Mouse (Mus musculus) testis, adult 2 months (tissue): ENCODE results near the gene Tsacc. TPM values are rescaled to one million over a fixed set of nuclear protein-coding genes. Genes with fewer than 3 reads are reported as not detected.

ENCODE experiments used
- H3K27ac ChIP-seq: fragments of 200-500 bp; 2 replicates; pipeline ENCODE4 v1.5.1; 2012; ENCODE audit warnings: low read depth, low read length; ENCODE audit not compliant: control insufficient read depth, insufficient read depth
- H3K27me3 ChIP-seq: fragments of 200-500 bp; 2 replicates; pipeline ENCODE4 v1.6.1; 2012; ENCODE audit warnings: mild to moderate bottlenecking, low read length, moderate library complexity; ENCODE audit not compliant: control insufficient read depth, insufficient read depth
- H3K36me3 ChIP-seq: fragments of 200-500 bp; 2 replicates; pipeline ENCODE4 v1.6.1; 2012; ENCODE audit warnings: mild to moderate bottlenecking, low read length; ENCODE audit not compliant: control insufficient read depth, insufficient read depth
- H3K4me1 ChIP-seq: fragments of 200-500 bp; 2 replicates; pipeline ENCODE4 v1.6.1; 2012; ENCODE audit warnings: low read length; ENCODE audit not compliant: control insufficient read depth, insufficient read depth
- H3K4me3 ChIP-seq: fragments of 200-500 bp; 2 replicates; pipeline ENCODE4 v1.5.1; 2012; ENCODE audit warnings: low read depth, mild to moderate bottlenecking, low read length, moderate library complexity, mixed read lengths; ENCODE audit not compliant: control insufficient read depth
- CTCF ChIP-seq: fragments of 200-500 bp; IDR thresholded peaks from 2 replicates; pipeline ENCODE4 v1.5.1; 2012; ENCODE audit warnings: low read depth, mild to moderate bottlenecking, inconsistent platforms, low read length, moderate library complexity; ENCODE audit not compliant: control insufficient read depth, insufficient read depth, insufficient replicate concordance
- POLR2A ChIP-seq: fragments of 200-500 bp; IDR thresholded peaks from 2 replicates; pipeline ENCODE4 v1.6.1; 2012; ENCODE audit warnings: low read depth, mild to moderate bottlenecking, inconsistent platforms, low read length, moderate library complexity; ENCODE audit not compliant: control insufficient read depth
- polyA plus RNA-seq: library from polyadenylated mRNA; depleted of rRNA; stranded (reverse); fragments of >200 nt; gene quantifications from 2 replicates; pipeline ENCODE4 v1.2.3, GENCODE M21; 2012

The Tsacc gene
- polyA plus RNA-seq, 1 experiment = 688 TPM

DNA sequence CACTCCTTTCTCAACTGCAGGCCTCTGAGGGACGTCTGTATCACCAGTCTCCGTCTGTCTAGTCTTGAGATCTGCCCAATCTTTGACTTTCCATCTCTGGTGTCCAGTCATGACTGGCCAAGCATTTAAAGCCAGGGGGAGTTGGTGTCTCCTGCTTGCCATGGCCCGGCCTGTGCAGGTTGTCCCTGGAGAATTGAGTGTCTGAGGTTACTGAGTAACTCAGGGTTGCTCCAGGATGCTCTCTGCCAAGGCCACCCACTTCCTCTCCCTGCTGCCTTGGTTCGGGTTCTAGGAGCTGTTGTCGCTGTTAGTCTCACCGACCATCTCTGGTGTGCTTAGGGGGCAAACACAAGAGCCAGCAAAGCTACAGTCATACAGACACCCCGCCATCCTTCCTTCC is 40.4 kb downstream of the Tsacc start:
- H3K4me1 ChIP-seq = peaks cover 6% of the 10 kb centered on the region
- H3K4me3 ChIP-seq = no peak overlapping the region
- H3K27me3 ChIP-seq = no peaks in the 10 kb centered on the region
- no peaks in the 10 kb centered on the region for H3K36me3 ChIP-seq
- no peak overlapping the region for H3K27ac ChIP-seq
- TF ChIP-seq POLR2A = no peak
- no peak for TF ChIP-seq CTCF

DNA sequence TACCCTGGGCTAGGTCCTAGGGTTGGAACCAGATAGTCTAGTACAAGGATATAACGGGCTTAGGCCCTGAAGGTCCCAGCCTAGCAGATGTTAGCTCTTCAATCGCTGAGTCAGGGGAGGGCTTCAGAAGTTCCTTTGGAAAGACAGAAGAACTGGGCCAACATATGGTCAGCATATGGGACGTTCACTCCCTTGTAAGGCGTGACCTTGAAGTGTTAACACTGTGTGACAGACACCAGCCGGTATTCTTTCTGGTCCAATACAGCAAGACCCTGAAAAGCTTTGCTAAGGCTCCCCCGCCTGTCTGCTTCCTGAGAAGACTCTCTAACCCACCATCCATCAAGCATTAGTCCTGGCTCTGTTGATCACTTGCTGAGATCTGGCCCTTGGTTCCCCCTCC is 40.8 kb downstream of the Tsacc start:
- Histone ChIP-seq H3K4me1 (peaks cover 6% of the 10 kb centered on the region), H3K27me3 (no peaks in the 10 kb centered on the region), H3K36me3 (no peaks in the 10 kb centered on the region), H3K4me3 (no peak overlapping the region), H3K27ac (no peak overlapping the region)
- TF ChIP-seq POLR2A = no peak
- TF ChIP-seq CTCF = no peak

DNA sequence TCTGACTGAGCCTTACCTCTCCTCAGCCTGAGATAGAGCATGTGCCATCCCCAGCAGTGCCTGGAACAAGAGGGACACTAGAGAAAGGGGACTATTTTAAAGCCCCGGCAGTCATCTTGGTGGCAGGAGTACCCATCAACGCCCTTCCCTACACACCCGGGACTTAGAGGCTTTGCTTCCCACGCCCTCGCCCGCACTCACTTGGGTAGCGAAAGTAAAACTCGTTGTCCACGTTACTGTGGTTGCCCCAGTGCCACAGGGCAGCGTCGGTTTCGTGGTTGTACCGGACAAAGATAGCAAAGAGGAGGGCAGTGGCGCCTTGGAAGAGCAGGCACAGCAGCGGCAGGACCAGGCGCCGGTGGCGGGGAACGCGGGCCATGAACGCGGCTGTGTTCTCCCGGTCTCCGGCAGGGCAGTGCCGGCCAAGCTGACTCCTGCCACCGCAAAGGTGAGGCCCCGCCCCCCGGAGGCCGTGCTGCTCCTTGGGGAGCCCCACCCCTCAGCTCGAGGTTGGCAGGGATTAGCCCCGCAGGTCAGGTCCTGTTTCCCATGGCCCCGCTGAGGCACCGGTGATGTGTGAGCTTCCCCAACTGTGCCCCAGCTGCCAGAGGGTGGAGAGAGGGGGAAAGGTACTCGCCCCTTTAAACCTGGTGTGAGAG is 42.4 kb downstream of the Tsacc start, which contains the start of gene Rhbg:
TSS of gene Rhbg (minus strand) at position 442 of the 659 bp plus-strand sequence.
- Histone ChIP-seq H3K4me1 (peaks cover 6% of the 10 kb centered on the region), H3K27ac (no peak within 1 kb of the TSS), H3K4me3 (peak within 1 kb of the TSS; percentile 54), H3K27me3 (no peaks in the 10 kb centered on the region), H3K36me3 (no peaks in the 10 kb centered on the region)
- TF ChIP-seq POLR2A = no peak; the same call in 1 of the 2 replicates
- no peak for TF ChIP-seq CTCF

DNA sequence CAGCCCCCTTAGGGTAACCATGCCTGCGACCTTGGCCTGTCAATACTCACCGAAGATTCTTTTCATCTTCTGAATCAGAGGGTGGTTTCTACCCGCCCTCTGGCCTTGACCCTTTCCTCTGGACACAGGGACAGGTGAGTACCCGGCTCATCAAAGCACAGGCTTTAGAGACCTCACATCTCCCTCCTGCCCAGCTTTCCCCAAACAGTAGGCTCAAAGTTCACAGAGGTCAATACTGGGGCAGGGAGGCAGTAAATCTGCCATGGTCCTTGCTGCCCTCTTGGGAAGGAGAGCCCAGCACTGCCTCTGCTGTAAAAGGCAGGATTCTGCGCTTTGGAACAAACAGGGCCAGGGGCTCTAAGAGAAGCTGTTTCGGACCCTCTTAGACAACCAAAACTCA is 44.1 kb downstream of the Tsacc start:
- TF ChIP-seq CTCF (no peak), POLR2A (no peak)

DNA sequence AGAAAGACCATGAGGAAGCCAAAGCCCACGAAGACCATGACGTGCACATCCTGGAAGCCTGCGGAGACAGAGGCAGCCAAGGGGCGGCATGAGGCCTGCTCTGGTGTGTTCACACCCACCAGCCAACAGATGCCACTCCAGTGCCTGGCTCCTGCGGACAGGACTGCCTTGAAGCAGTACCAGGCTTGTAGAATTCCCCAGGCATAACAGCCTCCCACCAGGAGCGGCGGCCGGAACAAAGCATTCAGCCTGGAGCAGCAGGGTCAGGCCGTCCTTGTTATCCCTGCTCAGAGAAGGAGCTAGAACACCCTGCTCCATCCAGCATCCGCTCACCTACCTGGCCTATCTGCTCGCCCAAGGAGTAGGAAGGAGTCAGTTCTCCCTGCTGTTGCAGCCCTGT is 48.4 kb downstream of the Tsacc start:
- no peak overlapping the region for H3K27ac ChIP-seq
- no peaks in the 10 kb centered on the region for H3K36me3 ChIP-seq
- H3K27me3 ChIP-seq = no peaks in the 10 kb centered on the region
- H3K4me3 ChIP-seq = no peak overlapping the region
- H3K4me1 ChIP-seq = no peaks in the 10 kb centered on the region
- no peak for TF ChIP-seq CTCF
- TF ChIP-seq POLR2A = no peak

More for the DNA sequence above, 44.1 kb downstream of the Tsacc start:
- Histone ChIP-seq H3K36me3 (no peaks in the 10 kb centered on the region), H3K4me3 (no peak overlapping the region), H3K27ac (no peak overlapping the region), H3K27me3 (no peaks in the 10 kb centered on the region), H3K4me1 (peaks cover 6% of the 10 kb centered on the region)

DNA sequence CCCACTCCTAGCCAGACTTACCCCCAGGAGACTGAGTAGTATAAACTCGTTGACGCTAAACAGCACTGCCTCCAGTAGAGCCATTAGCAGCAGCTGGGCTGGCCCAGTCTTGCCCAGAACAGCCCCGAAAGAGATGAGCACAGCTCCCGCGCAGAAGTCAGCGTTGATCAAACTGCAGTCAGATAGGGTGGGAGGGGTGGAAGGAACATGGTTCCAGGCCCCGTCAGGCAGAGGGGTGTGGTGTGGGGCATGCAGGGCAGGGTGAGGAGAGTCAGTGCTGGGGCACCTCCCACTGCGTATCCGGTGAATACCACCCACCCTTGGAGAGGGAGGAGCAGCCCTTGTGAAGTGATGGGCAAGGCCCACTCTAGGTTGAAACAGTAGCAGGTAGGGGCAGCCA is 49.1 kb downstream of the Tsacc start:
- Histone ChIP-seq H3K27me3 (no peaks in the 10 kb centered on the region), H3K4me1 (no peaks in the 10 kb centered on the region), H3K4me3 (no peak overlapping the region), H3K27ac (no peak overlapping the region), H3K36me3 (no peaks in the 10 kb centered on the region)
- no peak for TF ChIP-seq POLR2A
- no peak for TF ChIP-seq CTCF

DNA sequence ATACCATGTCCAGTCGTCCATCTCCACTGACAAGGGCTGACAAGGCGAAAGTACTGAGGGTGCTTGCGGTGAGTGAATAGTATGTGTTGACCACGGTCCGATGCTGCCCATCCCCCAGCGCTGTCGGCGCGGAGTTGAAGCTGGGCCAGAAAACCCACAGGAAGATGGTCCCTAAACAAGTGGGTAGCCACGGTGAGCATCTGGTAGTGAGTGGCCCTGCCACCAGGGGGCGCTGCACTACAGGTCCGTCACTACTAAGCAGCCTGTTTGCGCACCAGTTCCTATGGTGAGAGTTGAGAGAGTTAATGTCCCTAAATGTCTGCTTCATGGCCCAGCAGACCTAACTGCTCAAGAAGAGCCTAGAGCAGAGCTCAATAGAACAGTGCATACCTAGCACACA is 51.0 kb downstream of the Tsacc start:
- Histone ChIP-seq H3K36me3 (no peaks in the 10 kb centered on the region), H3K27ac (no peak overlapping the region), H3K4me1 (no peaks in the 10 kb centered on the region; the same call in 1 of the 2 replicates), H3K27me3 (no peaks in the 10 kb centered on the region), H3K4me3 (no peak overlapping the region)
- TF ChIP-seq POLR2A (no peak), CTCF (peak; percentile 98)

DNA sequence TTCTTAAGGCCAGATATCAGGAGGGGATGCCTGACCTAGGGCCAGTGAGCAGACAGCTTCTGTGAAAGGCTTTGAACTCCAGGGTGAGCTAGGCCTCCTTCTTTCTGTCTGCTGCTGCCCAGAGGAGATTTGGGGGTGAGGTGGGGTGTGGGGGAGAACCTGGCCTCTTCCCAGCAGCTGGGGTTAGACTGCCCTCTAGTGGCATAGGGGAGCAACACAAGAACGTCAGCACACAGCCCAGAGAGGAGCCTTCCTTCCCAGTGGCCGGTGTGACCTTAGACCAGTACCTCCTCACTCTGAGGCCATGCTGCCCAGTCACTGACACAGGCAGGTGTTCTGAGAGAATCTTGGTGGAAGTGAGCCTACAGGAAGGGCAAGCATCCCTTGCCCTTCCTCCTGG is 52.7 kb downstream of the Tsacc start:
- no peaks in the 10 kb centered on the region for H3K27me3 ChIP-seq
- TF ChIP-seq CTCF = peak; percentile 93
- TF ChIP-seq POLR2A = peak; percentile 10; the same call in 1 of the 2 replicates
- H3K4me3 ChIP-seq = no peak overlapping the region
- H3K4me1 ChIP-seq = no peaks in the 10 kb centered on the region; the same call in 1 of the 2 replicates
- H3K36me3 ChIP-seq = no peaks in the 10 kb centered on the region
- H3K27ac ChIP-seq = no peak overlapping the region
